7 mouse cellular contexts compared by ENCODE assay signal in genomic region chr9:55510651-55511235, GRCm38 (mm10). TPM values are rescaled to one million over a fixed set of nuclear protein-coding genes. Genes with fewer than 3 reads are reported as not detected.
A peak's percentile ranks its signal among the peaks of the same experiment; 100 is the strongest.
DNase-seq lines count a peak whose midpoint lies in the region; ATAC-seq and TF ChIP-seq lines count a peak whose summit lies in the region.

No protein-coding gene starts in this region.

- H3K79me2 ChIP-seq in C2C12 (ENCODE audit: control insufficient read depth, insufficient read depth) = peaks cover 56% of the 10 kb centered on the region

- WGBS in heart, embryonic 15.5 days = 78% methylated on average over 10 of the region's 10 CpGs
- 83% methylated on average over 10 of the region's 10 CpGs for WGBS in limb, embryonic 10.5 days
- 75% methylated on average over 10 of the region's 10 CpGs for WGBS in stomach, embryonic 16.5 days

- ATAC-seq in heart, embryonic 15.5 days (replicated peaks; ENCODE audit: insufficient number of reproducible peaks, insufficient read depth, low FRiP score, low read depth) = no peak
- ATAC-seq in stomach, embryonic 16.5 days (ENCODE audit: insufficient read depth, low FRiP score) = no peak

- no peak overlapping the region for H3K27ac ChIP-seq in ES-E14 (ENCODE audit: insufficient read depth, low read depth, low read length, poor library complexity, severe bottlenecking)
- peak overlapping the region; percentile 94; the same call in 1 of the 2 replicates for H3K27ac ChIP-seq in heart, embryonic 15.5 days
- no peak overlapping the region; the same call in 1 of the 2 replicates for H3K27ac ChIP-seq in limb, embryonic 10.5 days
- no peak overlapping the region for H3K27ac ChIP-seq in stomach, embryonic 16.5 days (ENCODE audit: low read length)

- H3K4me3 ChIP-seq in C2C12 (ENCODE audit: insufficient read depth, poor library complexity, severe bottlenecking) (peak overlapping the region; percentile 63), ES-E14 (ENCODE audit: insufficient read depth in 1 of 2, low read depth in 1 of 2, low read length in 2 of 2, poor library complexity in 1 of 2, severe bottlenecking in 1 of 2) (peak overlapping the region; percentile 80 to 88; a peak in 2 of 4 replicates)
- peak overlapping the region; percentile 88 for H3K4me3 ChIP-seq in heart, embryonic 15.5 days
- peak overlapping the region; percentile 93 for H3K4me3 ChIP-seq in limb, embryonic 10.5 days
- H3K4me3 ChIP-seq in stomach, embryonic 16.5 days (replicated peaks; ENCODE audit: low read length) = peak overlapping the region; percentile 99

- no peak overlapping the region for H3K9ac ChIP-seq in ES-E14 (ENCODE audit: insufficient read depth, low read depth, low read length, poor library complexity, severe bottlenecking)
- no peak overlapping the region for H3K9ac ChIP-seq in heart, embryonic 15.5 days
- H3K9ac ChIP-seq in stomach, embryonic 16.5 days (ENCODE audit: low read length) = no peak overlapping the region; the same call in 1 of the 2 replicates

- H3K4me2 ChIP-seq in heart, embryonic 15.5 days = peak overlapping the region; percentile 78
- peak overlapping the region; percentile 65 for H3K4me2 ChIP-seq in stomach, embryonic 16.5 days (ENCODE audit: low read depth, low read length)

- in situ Hi-C loops in ES-E14 (cut with MboI; ENCODE audit: low sequenced_read_pairs in 2 of 2, unreplicated experiment in 2 of 2) = no loop called here

- no peaks in the 10 kb centered on the region for H3K36me3 ChIP-seq in C2C12 (ENCODE audit: control insufficient read depth, insufficient read depth)
- no peaks in the 10 kb centered on the region for H3K36me3 ChIP-seq in ES-E14 (ENCODE audit: control insufficient read depth, insufficient read depth, low read length, poor library complexity, severe bottlenecking)
- H3K36me3 ChIP-seq in heart, embryonic 15.5 days = no peaks in the 10 kb centered on the region
- no peaks in the 10 kb centered on the region for H3K36me3 ChIP-seq in limb, embryonic 10.5 days
- no peaks in the 10 kb centered on the region for H3K36me3 ChIP-seq in stomach, embryonic 16.5 days (ENCODE audit: control insufficient read depth, insufficient read depth, low read length)

- H3K79me3 ChIP-seq in C2C12 (ENCODE audit: low read depth) = peaks cover 19% of the 10 kb centered on the region

- DNase-seq in ES-E14 (ENCODE audit: low read depth, low spot score) = no peak
- DNase-seq in limb, embryonic 10.5 days (ENCODE audit: low spot score) = no peak
- DNase-seq in spleen, adult 18-20 months = no peak
- no peak for DNase-seq in thymus, adult 18-20 months

- no peaks in the 10 kb centered on the region for H3K9me3 ChIP-seq in ES-E14 (ENCODE audit: control insufficient read depth, insufficient read depth, low read depth, low read length)
- H3K9me3 ChIP-seq in heart, embryonic 15.5 days (replicated peaks) = no peaks in the 10 kb centered on the region
- H3K9me3 ChIP-seq in limb, embryonic 10.5 days (replicated peaks) = no peaks in the 10 kb centered on the region
- no peaks in the 10 kb centered on the region for H3K9me3 ChIP-seq in stomach, embryonic 16.5 days (replicated peaks; ENCODE audit: control insufficient read depth, low read length)

- H3ac ChIP-seq in C2C12 (ENCODE audit: control insufficient read depth, insufficient read length, low read depth) = no peak overlapping the region

- H3K4me1 ChIP-seq in ES-E14 (ENCODE audit: control insufficient read depth in 2 of 2, insufficient read depth in 2 of 2, low read length in 2 of 2, poor library complexity in 1 of 2) = no peaks in the 10 kb centered on the region
- H3K4me1 ChIP-seq in heart, embryonic 15.5 days (replicated peaks) = peaks cover 21% of the 10 kb centered on the region
- H3K4me1 ChIP-seq in limb, embryonic 10.5 days = peaks cover 14% of the 10 kb centered on the region
- peaks cover 9% of the 10 kb centered on the region for H3K4me1 ChIP-seq in stomach, embryonic 16.5 days (ENCODE audit: control insufficient read depth, insufficient read depth, low read length)

- no peak for TF ChIP-seq CTCF in C2C12 (IDR thresholded peaks at IDR 0.05; ENCODE audit: control insufficient read depth, insufficient read depth, insufficient read length)

- H3K27me3 ChIP-seq in C2C12 (ENCODE audit: control insufficient read depth, insufficient read depth, insufficient read length) = no peaks in the 10 kb centered on the region
- peaks cover 12% of the 10 kb centered on the region for H3K27me3 ChIP-seq in heart, embryonic 15.5 days
- peaks cover 22% of the 10 kb centered on the region for H3K27me3 ChIP-seq in limb, embryonic 10.5 days (ENCODE audit: low read depth, poor library complexity, severe bottlenecking)
- H3K27me3 ChIP-seq in stomach, embryonic 16.5 days (ENCODE audit: control insufficient read depth, insufficient read depth, low read length) = peaks cover 4% of the 10 kb centered on the region; the same call in 1 of the 2 replicates

TF ChIP-seq in C2C12, 6 proteins besides CTCF, POLR2A, EP300 and RAD21:
- TF ChIP-seq MAX (IDR thresholded peaks at IDR 0.05) (no peak), FOSL1 (IDR thresholded peaks at IDR 0.05; ENCODE audit: insufficient read depth, low read length, poor library complexity, severe bottlenecking) (no peak), CEBPB (IDR thresholded peaks at IDR 0.05; ENCODE audit: low read depth) (no peak), MYOG (IDR thresholded peaks at IDR 0.05; ENCODE audit: control insufficient read depth, extremely low read depth, insufficient read length) (no peak), MYOD1 (IDR thresholded peaks at IDR 0.05; ENCODE audit: control insufficient read depth, insufficient read length, low read depth) (no peak), USF1 (IDR thresholded peaks at IDR 0.05; ENCODE audit: low read depth) (no peak)

TF ChIP-seq in ES-E14, 5 proteins besides CTCF, POLR2A, EP300 and RAD21:
- TF ChIP-seq HCFC1 (IDR thresholded peaks at IDR 0.05; ENCODE audit: borderline replicate concordance, insufficient read depth, low read length) (no peak), ZNF384 (IDR thresholded peaks at IDR 0.05; ENCODE audit: low read depth, low read length) (no peak)

RNA-seq across cellular contexts. Expression of gene Etfa, which starts 1.3 kb away (rescaled TPM):
- 87.7 TPM for polyA plus RNA-seq in C2C12 (2012; fragmentation: generic; extraction: Trizol)
- 20.0 and 34.0 TPM in 2 replicates for total RNA-seq in ES-E14 (2012; rRNA removed)
- polyA plus RNA-seq in heart, embryonic 15.5 days (2015; fragmentation: Nextera tagmentation; extraction: Ambion mirVana) = 339 and 435 TPM in 2 replicates
- 147 and 170 TPM in 2 replicates for polyA plus RNA-seq in limb, embryonic 10.5 days (2016; fragmentation: Nextera tagmentation; extraction: Ambion mirVana)
- polyA plus RNA-seq in stomach, embryonic 16.5 days (2015; fragmentation: Nextera tagmentation; extraction: Ambion mirVana) = 247 and 265 TPM in 2 replicates

RNA-seq across cellular contexts. Expression of gene Isl2, which starts 27.7 kb away (rescaled TPM):
- 4.8 TPM for polyA plus RNA-seq in C2C12 (2012; fragmentation: generic; extraction: Trizol)
- total RNA-seq in ES-E14 (2012; rRNA removed) = 0.16 and 0.45 TPM in 2 replicates
- polyA plus RNA-seq in heart, embryonic 15.5 days (2015; fragmentation: Nextera tagmentation; extraction: Ambion mirVana) = 0.08 and 0.86 TPM in 2 replicates
- polyA plus RNA-seq in limb, embryonic 10.5 days (2016; fragmentation: Nextera tagmentation; extraction: Ambion mirVana) = 2.5 and 3.4 TPM in 2 replicates
- polyA plus RNA-seq in stomach, embryonic 16.5 days (2015; fragmentation: Nextera tagmentation; extraction: Ambion mirVana) = 3.5 and 3.9 TPM in 2 replicates
